Mouse (Mus musculus) monocyte, adult 59 days (primary cell): ENCODE measurements around the gene Ecd. TPM values are rescaled to one million over a fixed set of nuclear protein-coding genes. Genes with fewer than 3 reads are reported as not detected.

Source experiments
- total RNA-seq, 2 experiments: library from RNA; stranded (reverse); gene quantifications; one replicate each; pipeline ENCODE4 v1.2.4; 2023

The Ecd gene
- total RNA-seq = 10 to 100 TPM; 25.6 to 28.5 TPM

GRCm38 (mm10) chr14:20347991-20348541 lies at the start of gene Ecd, which contains the start of gene Fam149b:
Gene Ecd (minus strand): TSS chr14:20348121.
Gene Fam149b (plus strand): TSS chr14:20348162.

GRCm38 (mm10) chr14:20393205-20393913 lies 45.4 kb upstream of the Ecd start, which contains the start of gene Mrps16:
Gene Mrps16 (minus strand): TSS chr14:20393634.

GRCm38 (mm10) chr14:20388441-20389129 lies 40.7 kb upstream of the Ecd start, which contains the start of gene Dnajc9:
Gene Dnajc9 (minus strand): TSS chr14:20388910.

GRCm38 (mm10) chr14:20294117-20294892 lies 53.6 kb downstream of the Ecd start, which contains the start of gene Nudt13:
Gene Nudt13 (plus strand): TSS chr14:20294697.

Other genes starting within 250 kb of the Ecd start
- gene Saysd1, start 209.6 kb downstream of the Ecd start, total RNA-seq = 1 to 10 TPM; 4.4 to 6.1 TPM
- gene Kcnk5, start 166.3 kb downstream of the Ecd start, total RNA-seq = under 1 TPM in 1 of 2 experiments, not detected in 1; 0.13 TPM
- gene Kcnk16, start 78.9 kb downstream of the Ecd start, total RNA-seq = not detected
- 10 to 100 TPM; 30.3 to 31.9 TPM for gene Nudt13, start 53.4 kb downstream of the Ecd start, total RNA-seq
- gene Fam149b, start within 50 bp of the Ecd start, total RNA-seq = 10 to 100 TPM; 22.3 to 23.6 TPM
- 1 to 10 TPM; 9.1 to 9.3 TPM for gene Dnajc9, start 40.8 kb upstream of the Ecd start, total RNA-seq
- gene Mrps16, start 45.5 kb upstream of the Ecd start, total RNA-seq = 10 to 100 TPM; 23.5 to 27.3 TPM
- gene Cfap70, start 104.1 kb upstream of the Ecd start, total RNA-seq = not detected
- gene Anxa7, start 132.0 kb upstream of the Ecd start, total RNA-seq = 10 to 100 TPM; 60.9 to 75.6 TPM
- 1 to 10 TPM; 1.2 to 1.3 TPM for gene Mss51, start 148.8 kb upstream of the Ecd start, total RNA-seq
- gene Ppp3cb, start 198.5 kb upstream of the Ecd start, total RNA-seq = 10 to 100 TPM; 54.9 to 56.5 TPM